Mouse (Mus musculus): ENCODE results near the gene Gm21497.
"Not testable (repeated sequence)": the region's sequence is repeated elsewhere in the genome, so short reads cannot be mapped to it uniquely, and the experiment has no call there.

The Gm21497 gene

DNA sequence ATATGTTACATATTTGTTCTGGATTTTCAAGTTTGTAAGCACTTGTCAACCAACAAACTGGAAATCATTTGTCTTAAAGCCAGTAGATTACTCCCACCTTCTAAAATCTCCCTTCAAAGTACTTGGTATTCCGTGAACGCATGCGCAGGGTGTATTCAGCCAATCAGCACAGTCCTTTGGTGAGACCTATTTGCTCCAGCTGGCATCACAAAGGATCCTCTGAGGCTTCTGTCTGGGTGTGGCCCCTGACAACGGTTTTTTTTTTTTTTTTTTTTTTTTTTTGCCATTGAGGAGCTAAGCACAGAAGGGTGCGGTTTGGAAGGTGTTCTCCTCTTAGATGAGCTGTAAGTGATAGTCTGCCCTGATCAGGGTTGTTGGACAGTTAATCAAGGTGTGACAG lies at the start of gene Gm21497:
Gm21497 (plus strand) TSS at position 301 of the 400 bp plus-strand sequence.
- not testable (repeated sequence) for DNase-seq (ENCODE audit: low spot score in 2 of 2)

Measured in right cerebral cortex, adult 2 months (tissue).